Mouse (Mus musculus) embryonic facial prominence, embryonic 14.5 days (tissue): Measurements from ENCODE around the gene Actr3. TPM values are rescaled to one million over a fixed set of nuclear protein-coding genes. Genes with fewer than 3 reads are reported as not detected.
A peak's percentile ranks its signal among the peaks of the same experiment; 100 is the strongest.

Experiments used
- ATAC-seq: fragments of 200-750 bp; cut with Nextera tagmentation; 2 replicates; pipeline ENCODE4 v1.8.0; 2017; ENCODE audit warnings: low read depth, moderate number of reproducible peaks, moderate TSS enrichment
- DNase-seq: peaks from one replicate; pipeline ENCODE4 v3.0.0-alpha.2; 2015; ENCODE audit warnings: low spot score
- H3K27ac ChIP-seq: fragments of 300-500 bp; sonication (generic); replicated peaks from 2 replicates; pipeline ENCODE4 v1.5.1; 2014; ENCODE audit warnings: low read depth, mild to moderate bottlenecking, low read length, moderate library complexity
- H3K27me3 ChIP-seq: fragments of 300-500 bp; sonication (generic); replicated peaks from 2 replicates; pipeline ENCODE4 v1.6.1; 2014; ENCODE audit warnings: low read length; ENCODE audit not compliant: control insufficient read depth, insufficient read depth
- H3K36me3 ChIP-seq: fragments of 300-500 bp; sonication (generic); 2 replicates; pipeline ENCODE4 v1.6.1; 2014; ENCODE audit warnings: low read length, mixed read lengths; ENCODE audit not compliant: control insufficient read depth, insufficient read depth
- H3K4me1 ChIP-seq: fragments of 300-500 bp; sonication (generic); 2 replicates; pipeline ENCODE4 v1.6.1; 2014; ENCODE audit warnings: antibody characterized with exemption, low read length; ENCODE audit not compliant: control insufficient read depth, insufficient read depth
- H3K4me2 ChIP-seq: fragments of 300-500 bp; sonication (generic); 2 replicates; pipeline ENCODE4 v1.6.1; 2014; ENCODE audit warnings: low read depth, mild to moderate bottlenecking, low read length, moderate library complexity, mixed read lengths
- H3K4me3 ChIP-seq: fragments of 300-500 bp; sonication (generic); 2 replicates; pipeline ENCODE4 v1.5.1; 2014; ENCODE audit warnings: low read depth, mild to moderate bottlenecking, low read length
- H3K9ac ChIP-seq: fragments of 300-500 bp; sonication (generic); 2 replicates; pipeline ENCODE4 v1.6.1; 2014; ENCODE audit warnings: low read depth, mild to moderate bottlenecking, low read length, moderate library complexity, mixed read lengths
- H3K9me3 ChIP-seq: fragments of 300-500 bp; sonication (generic); 2 replicates; pipeline ENCODE4 v1.6.1; 2016; ENCODE audit warnings: low read length; ENCODE audit not compliant: control insufficient read depth
- WGBS: fragments of 180-500 bp; shearing (Covaris S2); extraction: QIAGEN DNeasy Blood & Tissue Kit; methylation state at CpG from one replicate; pipeline ENCODE4 v1.1.7; 2014; 5-methylcytosine and 5-hydroxymethylcytosine counted together
- polyA plus RNA-seq: library from polyadenylated mRNA; unstranded; fragments of >200 nt; fragmentation: Nextera tagmentation; extraction: Ambion mirVana; gene quantifications from 2 replicates; pipeline ENCODE4 v1.2.1, GENCODE M21; 2014

The Actr3 gene
- polyA plus RNA-seq, 1 experiment from 2014 or later: 243 TPM

GRCm38 (mm10) chr1:125450282-125451000 lies 14.9 kb upstream of the Actr3 start:
- no peak overlapping the region for H3K9ac ChIP-seq
- H3K4me2 ChIP-seq: no peak overlapping the region
- H3K4me3 ChIP-seq: no peak overlapping the region
- H3K27ac ChIP-seq: no peak overlapping the region
- no peaks in the 10 kb centered on the region for H3K27me3 ChIP-seq
- 0 out of 2 replicates have a peak, but pooled peaks cover 8% of the 10 kb centered on the region for H3K9me3 ChIP-seq
- no peaks in the 10 kb centered on the region for H3K36me3 ChIP-seq
- DNase-seq (no peak), ATAC-seq (no peak)
- no peaks in the 10 kb centered on the region for H3K4me1 ChIP-seq
- 81% methylated on average over 4 of the region's 4 CpGs for WGBS

GRCm38 (mm10) chr1:125447926-125448325 lies 12.4 kb upstream of the Actr3 start:
- Histone ChIP-seq H3K27ac (no peak overlapping the region), H3K4me2 (no peak overlapping the region), H3K36me3 (no peaks in the 10 kb centered on the region), H3K4me3 (no peak overlapping the region), H3K4me1 (no peaks in the 10 kb centered on the region), H3K27me3 (no peaks in the 10 kb centered on the region), H3K9ac (no peak overlapping the region), H3K9me3 (0 out of 2 replicates have a peak, but pooled peaks cover 8% of the 10 kb centered on the region)
- no peak for DNase-seq
- ATAC-seq: no peak

GRCm38 (mm10) chr1:125441679-125442078 lies 6.2 kb upstream of the Actr3 start:
- H3K27me3 ChIP-seq: no peaks in the 10 kb centered on the region
- no peak overlapping the region for H3K4me3 ChIP-seq
- no peak for DNase-seq
- no peak overlapping the region for H3K9ac ChIP-seq
- ATAC-seq: no peak
- H3K4me2 ChIP-seq: no peak overlapping the region
- H3K27ac ChIP-seq: no peak overlapping the region
- no peaks in the 10 kb centered on the region; the same call in 1 of the 2 replicates for H3K4me1 ChIP-seq
- 70% methylated on average over 7 of the region's 7 CpGs for WGBS
- H3K36me3 ChIP-seq: no peaks in the 10 kb centered on the region
- H3K9me3 ChIP-seq: no peaks in the 10 kb centered on the region

GRCm38 (mm10) chr1:125441251-125441650 lies 5.7 kb upstream of the Actr3 start:
- Histone ChIP-seq H3K9me3 (no peaks in the 10 kb centered on the region), H3K36me3 (no peaks in the 10 kb centered on the region), H3K27ac (no peak overlapping the region), H3K4me3 (no peak overlapping the region), H3K9ac (no peak overlapping the region), H3K4me1 (peaks cover 3% of the 10 kb centered on the region; the same call in 1 of the 2 replicates), H3K27me3 (no peaks in the 10 kb centered on the region), H3K4me2 (no peak overlapping the region)
- ATAC-seq (no peak), DNase-seq (no peak)
- WGBS: 74% methylated on average over 6 of the region's 6 CpGs

GRCm38 (mm10) chr1:125439556-125439955 lies 4.0 kb upstream of the Actr3 start:
- Histone ChIP-seq H3K4me1 (peaks cover 5% of the 10 kb centered on the region; the same call in 1 of the 2 replicates), H3K9ac (no peak overlapping the region), H3K9me3 (no peaks in the 10 kb centered on the region), H3K27ac (no peak overlapping the region), H3K27me3 (no peaks in the 10 kb centered on the region), H3K4me3 (no peak overlapping the region), H3K4me2 (no peak overlapping the region), H3K36me3 (no peaks in the 10 kb centered on the region)
- WGBS: 94% methylated on average over 3 of the region's 3 CpGs
- DNase-seq (no peak), ATAC-seq (no peak)

- H3K4me3 ChIP-seq: no peak overlapping the region
- H3K27ac ChIP-seq: no peak overlapping the region
- no peaks in the 10 kb centered on the region for H3K9me3 ChIP-seq
- no peak overlapping the region for H3K9ac ChIP-seq
- DNase-seq (no peak), ATAC-seq (no peak)
- H3K36me3 ChIP-seq: no peaks in the 10 kb centered on the region
- H3K27me3 ChIP-seq: no peaks in the 10 kb centered on the region
- no peak overlapping the region for H3K4me2 ChIP-seq
- 70% methylated on average over 2 of the region's 2 CpGs for WGBS
- peaks cover 5% of the 10 kb centered on the region; the same call in 1 of the 2 replicates for H3K4me1 ChIP-seq
Observed at GRCm38 (mm10) chr1:125438826-125439225, 3.3 kb upstream of the Actr3 start.

- Histone ChIP-seq H3K27me3 (no peaks in the 10 kb centered on the region), H3K9me3 (no peaks in the 10 kb centered on the region), H3K4me2 (no peak overlapping the region), H3K27ac (no peak overlapping the region), H3K4me3 (no peak overlapping the region), H3K9ac (no peak overlapping the region), H3K4me1 (peaks cover 14% of the 10 kb centered on the region), H3K36me3 (no peaks in the 10 kb centered on the region)
- ATAC-seq: no peak
- DNase-seq: no peak
- 35% methylated on average over 3 of the region's 3 CpGs for WGBS
Observed at GRCm38 (mm10) chr1:125437927-125438326, 2.4 kb upstream of the Actr3 start.

GRCm38 (mm10) chr1:125437161-125437560 lies 1.6 kb upstream of the Actr3 start:
- DNase-seq (no peak), ATAC-seq (no peak)
- H3K27me3 ChIP-seq: no peaks in the 10 kb centered on the region
- no peaks in the 10 kb centered on the region for H3K36me3 ChIP-seq
- no peak overlapping the region for H3K4me2 ChIP-seq
- no peak overlapping the region for H3K9ac ChIP-seq
- 87% methylated on average over 2 of the region's 2 CpGs for WGBS
- no peaks in the 10 kb centered on the region for H3K9me3 ChIP-seq
- H3K27ac ChIP-seq: no peak overlapping the region
- H3K4me3 ChIP-seq: no peak overlapping the region
- peaks cover 19% of the 10 kb centered on the region for H3K4me1 ChIP-seq

GRCm38 (mm10) chr1:125435018-125435368 lies 534 bp downstream of the Actr3 start:
- peak overlapping the region; percentile 94 for H3K27ac ChIP-seq
- H3K36me3 ChIP-seq: no peaks in the 10 kb centered on the region
- WGBS: 0% methylated on average over 22 of the region's 23 CpGs
- H3K9me3 ChIP-seq: no peaks in the 10 kb centered on the region
- peak overlapping the region; percentile 70 for H3K4me3 ChIP-seq
- H3K9ac ChIP-seq: peak overlapping the region; percentile 87
- DNase-seq (peak; percentile 26), ATAC-seq (no peak; the same call in 1 of the 2 replicates)
- peaks cover 27% of the 10 kb centered on the region for H3K4me1 ChIP-seq
- H3K27me3 ChIP-seq: no peaks in the 10 kb centered on the region
- peak overlapping the region; percentile 61 for H3K4me2 ChIP-seq
